Mouse (Mus musculus) embryo, embryonic 11 days (tissue): ENCODE results near the gene Pawr.
"Not testable (repeated sequence)": the region's sequence is repeated elsewhere in the genome, so short reads cannot be mapped to it uniquely, and the experiment has no call there.

ENCODE experiments used
- DNase-seq: peaks from one replicate; pipeline ENCODE4 v3.0.0-alpha.2; 2015

The Pawr gene

DNA sequence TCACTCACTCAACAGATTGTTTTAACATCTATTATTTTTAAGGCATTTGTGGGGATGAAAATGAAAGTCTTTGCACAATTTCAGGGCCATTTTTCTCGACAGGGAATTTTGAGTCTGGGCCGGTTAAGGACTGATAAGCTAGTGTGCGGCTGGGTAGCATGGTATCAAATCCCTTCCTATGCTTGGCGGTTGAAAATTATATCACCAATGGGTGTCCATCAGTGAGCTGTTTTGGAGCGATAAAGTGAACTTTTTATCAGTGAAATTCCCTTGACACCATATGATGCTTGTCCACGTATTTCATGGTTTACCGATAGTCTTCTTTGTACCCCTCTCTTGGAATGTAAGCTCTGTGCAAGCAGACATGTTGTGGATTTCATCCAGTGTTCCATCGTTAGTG lies 17.5 kb upstream of the Pawr start:
- DNase-seq: no peak

- no peak for DNase-seq
These were observed 16.7 kb upstream of the Pawr start for GRCm38 (mm10) chr10:108315236-108315635.

DNA sequence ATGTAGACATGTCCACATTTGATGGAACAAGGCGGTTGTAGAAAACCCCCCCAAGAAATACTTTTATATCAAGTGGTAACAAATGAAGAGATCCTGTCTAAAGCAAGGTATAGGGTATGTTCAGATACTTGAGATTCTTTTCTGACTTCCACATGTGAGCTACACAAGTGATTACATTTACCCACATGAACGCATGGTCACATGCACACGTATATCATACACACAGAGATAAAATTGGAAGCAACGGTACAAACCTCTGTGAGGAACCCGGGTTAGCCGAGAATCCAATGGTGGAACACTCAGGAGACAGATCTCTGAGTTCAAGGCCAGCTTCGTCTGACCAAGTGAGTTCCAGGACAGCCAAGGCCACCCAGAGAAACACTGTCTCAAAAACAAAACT lies 3.6 kb upstream of the Pawr start:
- DNase-seq: no peak

DNA sequence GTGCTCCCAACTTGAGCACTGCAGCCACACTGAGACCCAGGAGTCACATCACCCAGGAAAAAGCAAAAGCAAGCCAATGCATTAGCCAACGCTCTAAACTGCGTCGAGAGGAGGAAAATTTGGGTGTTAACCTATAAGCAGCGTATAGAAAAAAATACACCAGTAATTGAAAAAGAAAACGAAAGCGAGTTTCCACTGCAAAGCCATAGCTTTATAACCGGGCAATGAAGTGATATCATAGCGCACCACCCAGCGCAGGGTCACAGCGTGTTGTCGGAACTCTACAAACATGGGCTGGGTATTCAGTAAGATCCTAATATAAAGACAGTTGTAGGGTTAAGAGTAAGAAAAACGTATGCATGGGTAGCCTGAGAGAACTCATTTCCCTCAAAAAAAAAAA lies 2.9 kb upstream of the Pawr start:
- DNase-seq: no peak

DNA sequence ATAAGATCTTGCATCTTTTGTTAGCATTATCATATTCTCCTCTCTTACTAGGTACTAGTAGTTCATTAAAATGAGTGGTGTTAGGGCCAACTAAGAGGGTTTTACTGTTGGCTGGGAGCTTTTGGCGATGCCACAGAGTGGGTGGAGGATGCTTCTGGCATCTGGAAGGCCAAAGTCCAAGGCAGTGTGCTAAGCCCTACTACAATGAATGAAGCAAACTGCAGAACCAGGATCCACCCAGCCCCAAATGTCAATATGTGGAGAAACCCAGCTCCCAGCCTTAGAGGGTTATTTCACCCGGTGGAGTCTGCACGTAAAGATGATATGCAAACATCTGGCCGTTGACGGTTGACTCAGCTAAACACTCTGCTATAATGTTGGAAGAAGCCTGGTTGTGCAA lies 2.1 kb upstream of the Pawr start:
- DNase-seq: no peak

DNA sequence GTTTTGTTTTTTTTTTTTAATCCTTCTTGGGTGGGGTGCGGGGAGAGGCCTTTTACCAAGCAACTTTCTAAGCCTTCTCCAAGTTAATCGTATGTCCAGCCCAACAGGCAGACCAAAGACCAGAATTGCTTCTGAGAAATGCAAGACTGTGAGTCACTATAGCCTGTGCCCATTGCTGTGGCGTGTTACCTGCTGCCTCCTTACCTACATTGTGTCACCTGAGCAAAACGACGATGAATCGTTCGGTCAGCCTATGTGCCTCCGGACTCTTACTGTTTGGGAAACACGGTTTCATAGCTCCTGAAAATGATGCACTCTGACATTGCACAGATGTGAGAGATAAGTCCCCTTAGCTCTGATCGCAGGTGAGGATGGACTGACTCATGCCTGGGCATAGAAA lies 957 bp upstream of the Pawr start:
- no peak for DNase-seq

- DNase-seq: peak; percentile 77
These were observed 935 bp downstream of the Pawr start for GRCm38 (mm10) chr10:108332571-108333541.

DNA sequence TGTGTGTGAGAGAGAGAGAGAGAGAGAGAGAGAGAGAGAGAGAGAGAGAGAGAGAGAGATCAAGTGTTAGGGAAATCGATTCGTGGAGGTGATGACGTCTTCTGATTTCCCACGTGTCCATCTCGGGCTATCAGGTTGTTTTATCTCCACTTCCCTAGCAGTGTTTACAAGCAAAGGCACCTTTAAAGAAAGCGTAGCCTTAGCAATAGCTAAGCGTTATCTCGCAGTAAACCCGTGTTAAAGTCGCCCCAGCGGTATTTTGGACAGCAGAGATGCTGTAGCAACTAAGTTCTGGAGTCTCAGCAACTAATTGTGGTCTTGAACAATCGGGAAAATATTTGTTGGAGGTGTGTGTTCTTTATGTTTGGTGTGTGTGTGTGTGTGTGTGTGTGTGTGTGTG lies 1.7 kb downstream of the Pawr start:
- peak; percentile 22 for DNase-seq

GRCm38 (mm10) chr10:108334096-108334495 lies 2.2 kb downstream of the Pawr start:
- DNase-seq: no peak

DNA sequence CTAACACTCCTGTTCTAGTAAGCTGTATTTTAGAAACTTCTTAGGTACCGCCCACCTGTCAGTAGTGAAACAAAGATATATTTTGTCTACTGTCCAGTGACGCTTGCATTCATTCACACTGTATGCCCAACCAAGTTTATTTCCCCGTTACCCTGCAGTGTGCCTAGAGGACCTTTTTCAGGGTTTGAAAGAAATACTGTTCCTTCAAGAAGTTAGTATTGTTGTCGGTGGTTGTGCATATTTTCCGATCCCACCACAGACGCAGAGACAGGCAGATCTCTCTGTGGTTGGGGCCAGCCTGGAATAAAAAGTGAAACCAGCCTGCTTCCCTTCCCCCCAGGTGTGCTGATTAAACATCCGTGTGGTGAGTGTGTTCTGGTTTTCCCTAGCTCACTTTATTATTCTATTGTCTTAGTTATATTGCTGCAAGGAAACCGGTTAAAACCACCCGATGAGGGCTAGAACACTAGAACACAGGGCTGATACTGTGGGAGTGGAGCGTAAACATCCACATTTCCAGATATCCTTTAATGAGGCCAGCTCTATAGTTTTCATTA lies 3.9 kb downstream of the Pawr start:
- no peak for DNase-seq

- no peak for DNase-seq
These were observed 4.7 kb downstream of the Pawr start for GRCm38 (mm10) chr10:108336581-108336980.

- DNase-seq: peak; percentile 44
These were observed 6.4 kb downstream of the Pawr start for GRCm38 (mm10) chr10:108338055-108338961.

- no peak for DNase-seq
These were observed 7.2 kb downstream of the Pawr start for GRCm38 (mm10) chr10:108339118-108339517.

GRCm38 (mm10) chr10:108339872-108340271 lies 8.0 kb downstream of the Pawr start:
- DNase-seq: no peak

DNA sequence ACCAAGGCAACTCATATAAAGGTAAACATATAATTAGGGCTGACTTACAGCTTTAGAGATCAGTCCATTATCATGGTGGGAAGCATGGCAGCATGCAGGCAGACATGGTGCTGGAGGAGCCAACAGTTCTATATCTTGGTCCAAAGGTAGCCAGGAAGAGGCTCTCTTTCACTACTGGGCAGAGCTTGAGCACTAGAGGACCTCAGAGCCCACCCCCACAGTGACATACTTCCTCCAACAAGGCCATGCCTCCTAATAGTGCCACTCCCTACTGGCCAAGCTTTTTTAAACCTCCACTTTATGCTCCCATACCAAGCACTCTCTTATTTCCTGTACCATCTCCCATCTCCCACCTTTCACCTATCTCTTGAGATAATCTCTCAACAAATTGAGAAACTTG lies 11.8 kb downstream of the Pawr start:
- no peak for DNase-seq

GRCm38 (mm10) chr10:108345123-108345522 lies 13.2 kb downstream of the Pawr start:
- no peak for DNase-seq

- DNase-seq: not testable (repeated sequence)
These were observed 14.4 kb downstream of the Pawr start for GRCm38 (mm10) chr10:108346301-108346700.

DNA sequence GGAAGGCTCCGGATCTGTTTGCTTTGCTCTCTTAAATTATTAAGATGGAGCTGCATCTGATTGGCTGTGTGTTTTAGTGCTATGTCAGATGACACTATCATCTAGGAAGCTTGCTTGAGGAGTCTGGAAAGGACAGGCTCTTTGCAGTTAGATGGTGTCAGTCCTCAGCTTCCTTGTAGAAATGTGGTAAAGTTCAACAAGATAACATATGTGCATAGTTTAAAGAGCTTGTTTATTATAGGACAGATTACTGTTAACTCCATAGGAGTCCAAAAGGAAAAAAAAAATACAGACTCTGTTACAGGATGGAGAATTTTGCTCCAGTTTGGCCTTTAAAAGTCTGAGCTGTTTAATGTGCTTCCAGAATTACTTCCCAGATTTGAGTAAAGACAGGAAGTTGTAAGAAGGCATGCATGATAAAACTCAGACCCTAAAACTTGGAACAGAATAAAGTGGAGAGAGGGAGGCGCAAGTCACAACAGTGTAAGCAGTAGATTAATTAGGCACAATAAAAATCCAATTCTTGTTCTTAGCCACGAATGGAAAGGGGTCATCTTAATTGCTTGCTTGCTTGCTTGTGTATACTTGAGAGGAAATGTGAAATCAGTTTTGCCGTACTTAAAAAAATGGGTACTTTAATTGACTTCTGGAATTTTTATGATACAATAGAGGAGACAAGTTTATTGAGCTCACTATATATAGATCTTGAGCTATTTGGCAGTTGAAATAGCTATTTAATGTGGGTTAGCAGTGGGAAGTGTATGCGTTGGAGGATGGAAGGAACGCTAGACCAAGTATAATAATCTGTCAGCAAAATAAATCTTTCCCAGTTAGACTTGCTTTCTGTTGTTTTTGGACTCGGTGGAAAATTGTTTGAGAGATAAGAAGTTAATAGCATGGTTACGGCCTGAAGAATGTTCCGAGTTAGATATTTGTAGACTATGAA lies 18.5 kb downstream of the Pawr start:
- DNase-seq: no peak

- no peak for DNase-seq
These were observed 21.0 kb downstream of the Pawr start for GRCm38 (mm10) chr10:108352944-108353343.

- peak; percentile 28 for DNase-seq
These were observed 22.9 kb downstream of the Pawr start for GRCm38 (mm10) chr10:108354726-108355391.

DNA sequence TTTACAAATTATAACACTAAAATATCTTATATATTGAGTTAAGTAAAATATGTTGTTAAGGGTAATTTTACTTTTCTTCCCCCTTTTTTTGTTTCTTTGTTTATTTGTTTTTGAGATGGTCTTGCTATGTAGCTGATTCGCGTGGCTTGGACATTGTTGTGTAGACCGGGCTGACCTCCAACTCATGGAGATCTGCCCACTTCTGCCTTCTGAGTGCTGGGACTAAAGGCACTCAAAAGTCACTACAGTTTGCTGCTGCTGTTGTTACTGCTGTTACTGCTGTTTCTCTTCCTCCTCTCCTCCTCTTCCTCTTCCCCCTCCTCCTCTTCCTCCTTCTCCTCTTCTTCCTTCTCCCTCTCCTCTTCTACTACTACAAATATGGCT lies 23.5 kb downstream of the Pawr start:
- DNase-seq: no peak
